Mouse (Mus musculus): ENCODE data around the gene Esp38.
"Not testable (repeated sequence)": the region's sequence is repeated elsewhere in the genome, so short reads cannot be mapped to it uniquely, and the experiment has no call there.

The Esp38 gene

GRCm38 (mm10) chr17:39950220-39950619 is at the start of gene Esp38:
Gene Esp38, plus strand, starts transcription at chr17:39950520.
- DNase-seq (ENCODE audit: low spot score): no peak

- not testable (repeated sequence) for DNase-seq (ENCODE audit: low spot score)
These were observed 47.3 kb upstream of the Esp38 start for GRCm38 (mm10) chr17:39902928-39903545.

Measured in ovary, adult 18-20 months (tissue).